Comparison of ENCODE assay signal across 26 mouse cellular contexts in genomic region chr4:125195901-125196435, GRCm38 (mm10).
A peak's percentile ranks its signal among the peaks of the same experiment; 100 is the strongest.
DNase-seq lines count a peak whose midpoint lies in the region; ATAC-seq and TF ChIP-seq lines count a peak whose summit lies in the region.
"Had no signal": no experiment of that assay in that cellular context is flagged by ENCODE, and none has a peak within 500 bp of the region (broad histone marks: within the 10 kb centered on the region; RNA-seq: fewer than 3 reads in every experiment).

No protein-coding gene starts in this region.

- no peak overlapping the region for H3K4me3 ChIP-seq in forebrain, embryonic 13.5 days
- no peak overlapping the region for H3K4me3 ChIP-seq in forebrain, embryonic 11.5 days (ENCODE audit: low read depth, low read length)
- no peak overlapping the region for H3K4me3 ChIP-seq in ES-E14 (ENCODE audit: insufficient read depth in 1 of 2, low read depth in 1 of 2, low read length in 2 of 2, poor library complexity in 1 of 2, severe bottlenecking in 1 of 2)
- no peak overlapping the region for H3K4me3 ChIP-seq in kidney, embryonic 15.5 days (replicated peaks)
- H3K4me3 ChIP-seq: embryonic facial prominence, embryonic 13.5 days; heart, embryonic 12.5 days; limb, embryonic 12.5 days; lung, embryonic 15.5 days; megakaryocyte, embryonic 14.5 days; midbrain, embryonic 12.5 days had no signal

- DNase-seq in forebrain, embryonic 11.5 days (ENCODE audit: low spot score): no peak
- DNase-seq in ES-E14 (ENCODE audit: low read depth, low spot score): peak; percentile 63
- DNase-seq in spleen, postnatal 10 days (ENCODE audit: low spot score in 2 of 2): no peak
- DNase-seq: cerebellum, adult 8-10 months; cerebellum, postnatal 25 days; embryo, embryonic 11 days; gastrocnemius, postnatal 25 days; heart, adult 18-20 months; heart, postnatal 4 days; kidney, adult 9 months; kidney, postnatal 14 days; layer of hippocampus, adult 9-11 months had no signal

- peaks cover 37% of the 10 kb centered on the region for H3K27me3 ChIP-seq in forebrain, embryonic 13.5 days
- peaks cover 12% of the 10 kb centered on the region; the same call in 1 of the 2 replicates for H3K27me3 ChIP-seq in forebrain, embryonic 11.5 days (ENCODE audit: control insufficient read depth, insufficient read depth, low read length)
- peaks cover 61% of the 10 kb centered on the region for H3K27me3 ChIP-seq in kidney, embryonic 15.5 days
- H3K27me3 ChIP-seq: lung, embryonic 15.5 days had no signal

- 63% methylated on average over 7 of the region's 7 CpGs for WGBS in forebrain, embryonic 13.5 days
- 70% methylated on average over 7 of the region's 7 CpGs for WGBS in forebrain, embryonic 11.5 days
- 51% methylated on average over 7 of the region's 7 CpGs for WGBS in kidney, embryonic 15.5 days

- no peak overlapping the region for H3K9ac ChIP-seq in forebrain, embryonic 13.5 days
- no peak overlapping the region for H3K9ac ChIP-seq in forebrain, embryonic 11.5 days (ENCODE audit: low read length)
- no peak overlapping the region for H3K9ac ChIP-seq in ES-E14 (ENCODE audit: insufficient read depth, low read depth, low read length, poor library complexity, severe bottlenecking)
- no peak overlapping the region for H3K9ac ChIP-seq in kidney, embryonic 15.5 days
- H3K9ac ChIP-seq: embryonic facial prominence, embryonic 13.5 days; heart, embryonic 12.5 days; limb, embryonic 12.5 days; lung, embryonic 15.5 days; midbrain, embryonic 12.5 days had no signal

- H3K27ac ChIP-seq in forebrain, embryonic 13.5 days: peak overlapping the region; percentile 86
- H3K27ac ChIP-seq in forebrain, embryonic 11.5 days (ENCODE audit: low read depth, low read length): no peak overlapping the region
- no peak overlapping the region for H3K27ac ChIP-seq in ES-E14 (ENCODE audit: insufficient read depth, low read depth, low read length, poor library complexity, severe bottlenecking)
- no peak overlapping the region for H3K27ac ChIP-seq in kidney, embryonic 15.5 days
- H3K27ac ChIP-seq: embryonic facial prominence, embryonic 13.5 days; limb, embryonic 12.5 days; lung, embryonic 15.5 days; midbrain, embryonic 12.5 days had no signal

- no peaks in the 10 kb centered on the region for H3K36me3 ChIP-seq in forebrain, embryonic 13.5 days (ENCODE audit: poor library complexity, severe bottlenecking)
- no peaks in the 10 kb centered on the region for H3K36me3 ChIP-seq in forebrain, embryonic 11.5 days (ENCODE audit: control insufficient read depth, insufficient read depth, low read length)
- no peaks in the 10 kb centered on the region for H3K36me3 ChIP-seq in ES-E14 (ENCODE audit: control insufficient read depth, insufficient read depth, low read length, poor library complexity, severe bottlenecking)
- H3K36me3 ChIP-seq in kidney, embryonic 15.5 days: no peaks in the 10 kb centered on the region
- H3K36me3 ChIP-seq: embryonic facial prominence, embryonic 13.5 days; heart, embryonic 12.5 days; limb, embryonic 12.5 days; lung, embryonic 15.5 days; midbrain, embryonic 12.5 days had no signal

- no peak for ATAC-seq in forebrain, embryonic 13.5 days
- no peak for ATAC-seq in forebrain, embryonic 11.5 days (replicated peaks; ENCODE audit: low FRiP score)
- ATAC-seq in common myeloid progenitor, adult 5-6 weeks (replicated peaks; ENCODE audit: low read depth, poor library complexity, severe bottlenecking): peak; percentile 71
- ATAC-seq in megakaryocyte, adult 5-6 weeks (ENCODE audit: poor library complexity, severe bottlenecking): peak; percentile 63
- no peak for ATAC-seq in kidney, embryonic 15.5 days (replicated peaks; ENCODE audit: low FRiP score)
- ATAC-seq: CD4-positive, CD25-positive, alpha-beta regulatory T cell, adult 4 months; intestine, postnatal 0 days had no signal

- H3K9me3 ChIP-seq in forebrain, embryonic 13.5 days (replicated peaks): no peaks in the 10 kb centered on the region
- H3K9me3 ChIP-seq in forebrain, embryonic 11.5 days (ENCODE audit: control insufficient read depth, low read length): no peaks in the 10 kb centered on the region
- no peaks in the 10 kb centered on the region for H3K9me3 ChIP-seq in ES-E14 (ENCODE audit: control insufficient read depth, insufficient read depth, low read depth, low read length)
- H3K9me3 ChIP-seq in kidney, embryonic 15.5 days (replicated peaks): no peaks in the 10 kb centered on the region
- H3K9me3 ChIP-seq: embryonic facial prominence, embryonic 13.5 days; heart, embryonic 12.5 days; limb, embryonic 12.5 days; lung, embryonic 15.5 days; megakaryocyte, embryonic 14.5 days; midbrain, embryonic 12.5 days had no signal

- H3K4me2 ChIP-seq in forebrain, embryonic 13.5 days: no peak overlapping the region
- H3K4me2 ChIP-seq in forebrain, embryonic 11.5 days (ENCODE audit: low read depth, low read length, severe bottlenecking): no peak overlapping the region
- H3K4me2 ChIP-seq in kidney, embryonic 15.5 days: no peak overlapping the region
- H3K4me2 ChIP-seq: embryonic facial prominence, embryonic 13.5 days; heart, embryonic 12.5 days; hindbrain, embryonic 14.5 days; limb, embryonic 12.5 days; liver, embryonic 11.5 days; lung, embryonic 15.5 days; midbrain, embryonic 12.5 days had no signal

- peaks cover 56% of the 10 kb centered on the region for H3K4me1 ChIP-seq in forebrain, embryonic 13.5 days
- peaks cover 7% of the 10 kb centered on the region for H3K4me1 ChIP-seq in forebrain, embryonic 11.5 days (replicated peaks; ENCODE audit: control insufficient read depth, insufficient read depth, low read length)
- peaks cover 7 to 15% of the 10 kb centered on the region in 2 experiments; a peak in 3 of 4 replicates for H3K4me1 ChIP-seq in ES-E14 (ENCODE audit: control insufficient read depth in 2 of 2, insufficient read depth in 2 of 2, low read length in 2 of 2, poor library complexity in 1 of 2)
- 0 out of 2 replicates have a peak, but pooled peaks cover 5% of the 10 kb centered on the region for H3K4me1 ChIP-seq in kidney, embryonic 15.5 days
- H3K4me1 ChIP-seq: heart, embryonic 12.5 days; lung, embryonic 15.5 days; megakaryocyte, embryonic 14.5 days had no signal

- in situ Hi-C loops in ES-E14 (cut with MboI; ENCODE audit: low sequenced_read_pairs in 2 of 2, unreplicated experiment in 2 of 2): no loop called here

TF ChIP-seq in ES-E14, 5 proteins besides CTCF, POLR2A, EP300 and RAD21:
- TF ChIP-seq CHD2 (IDR thresholded peaks at IDR 0.05; ENCODE audit: low read depth, low read length) (no peak), ZC3H11A (IDR thresholded peaks at IDR 0.05; ENCODE audit: borderline replicate concordance, low read depth, low read length) (no peak), MAFK (IDR thresholded peaks at IDR 0.05; ENCODE audit: insufficient read depth, low read depth, low read length) (no peak), ZNF384 (IDR thresholded peaks at IDR 0.05; ENCODE audit: low read depth, low read length) (no peak), HCFC1 (IDR thresholded peaks at IDR 0.05; ENCODE audit: borderline replicate concordance, insufficient read depth, low read length) (no peak)

Comparison
In these comparisons a context has a peak if more than half of its experiments do, and no peak if none do; other contexts are left out.
1. ATAC-seq: peak in common myeloid progenitor, adult 5-6 weeks (single experiment) and megakaryocyte, adult 5-6 weeks (single experiment); none in forebrain, embryonic 13.5 days (single experiment), forebrain, embryonic 11.5 days (single experiment) and kidney, embryonic 15.5 days (single experiment).